Mouse (Mus musculus): ENCODE measurements at regions not wholly inside any gene's neighbourhood (a gene's known extent, or its start where the extent isn't known, plus 50 kb on each side); places are given as distances from the start of the nearest gene placed in this dataset.

GRCm38 (mm10) chr6:135524886-135525285 lies 162.5 kb downstream of the Emp1 start:
- no peak for DNase-seq (ENCODE audit: low spot score in 2 of 2)

GRCm38 (mm10) chr6:135525841-135526327 lies 163.5 kb downstream of the Emp1 start:
- no peak for DNase-seq (ENCODE audit: low spot score in 2 of 2)

GRCm38 (mm10) chr6:135526460-135527160 lies 164.3 kb downstream of the Emp1 start:
- peak; percentile 14 to 25 for DNase-seq (ENCODE audit: low spot score in 2 of 2)

DNA sequence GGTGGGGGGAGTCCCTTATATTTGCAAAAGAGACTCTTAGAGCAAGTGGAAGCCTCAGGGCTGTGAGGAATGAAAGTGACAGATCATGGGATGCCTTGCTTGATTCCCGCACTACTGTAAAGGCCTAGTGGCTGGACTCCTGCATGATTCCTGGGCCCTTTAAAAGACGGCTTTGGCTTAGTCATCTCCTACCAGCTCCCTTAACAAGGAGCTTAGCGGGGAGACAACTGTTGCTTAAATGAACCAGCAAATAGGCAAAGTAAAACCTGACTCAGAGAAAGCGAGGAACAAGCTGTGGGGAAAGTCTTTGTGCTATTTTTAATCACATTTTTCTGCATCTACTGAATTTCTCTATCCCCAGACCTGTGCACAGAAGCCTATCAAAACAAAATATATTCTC lies 165.5 kb downstream of the Emp1 start:
- DNase-seq (ENCODE audit: low spot score in 2 of 2): no peak

DNA sequence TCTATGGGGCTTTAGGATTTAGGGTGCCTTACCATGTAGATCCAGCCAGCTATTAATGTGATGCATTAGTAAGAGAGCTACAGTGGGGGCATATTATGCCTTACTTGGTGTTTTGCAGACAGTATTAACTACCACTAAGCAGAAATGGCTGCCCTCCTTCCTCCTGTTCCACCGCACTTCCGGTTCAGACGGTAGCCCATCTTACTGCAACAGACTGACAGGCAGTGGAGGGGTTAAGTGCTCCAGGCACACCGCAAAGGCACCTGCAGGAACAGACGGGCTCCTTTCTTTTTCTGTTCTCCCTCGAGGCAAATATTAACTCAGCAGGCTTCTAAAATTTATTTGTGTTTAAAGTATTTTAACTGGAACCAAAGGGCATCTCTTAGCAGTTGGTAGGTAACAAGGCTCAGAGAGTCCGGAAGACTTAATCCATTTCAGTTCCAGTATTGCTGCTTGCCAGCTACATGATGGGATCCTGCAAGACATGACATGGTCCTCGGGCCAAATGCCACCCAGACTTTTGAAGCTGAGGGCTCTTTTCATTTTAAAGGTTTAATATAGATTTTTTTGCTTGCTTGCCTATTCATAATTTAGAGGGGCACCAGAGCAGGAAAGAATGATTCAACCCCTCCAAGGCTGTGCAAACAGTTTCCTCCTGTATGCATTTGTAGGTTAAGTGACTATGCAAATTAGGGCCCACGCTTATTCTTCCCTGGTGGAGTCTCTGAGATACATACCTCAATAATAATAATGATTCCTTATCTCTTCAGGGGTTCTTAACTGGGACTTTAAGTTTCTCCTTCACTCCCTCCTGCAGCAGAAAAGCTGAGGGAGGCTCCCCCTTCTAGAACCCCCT lies 177.7 kb downstream of the Emp1 start:
- DNase-seq (ENCODE audit: low spot score in 2 of 2): no peak

DNA sequence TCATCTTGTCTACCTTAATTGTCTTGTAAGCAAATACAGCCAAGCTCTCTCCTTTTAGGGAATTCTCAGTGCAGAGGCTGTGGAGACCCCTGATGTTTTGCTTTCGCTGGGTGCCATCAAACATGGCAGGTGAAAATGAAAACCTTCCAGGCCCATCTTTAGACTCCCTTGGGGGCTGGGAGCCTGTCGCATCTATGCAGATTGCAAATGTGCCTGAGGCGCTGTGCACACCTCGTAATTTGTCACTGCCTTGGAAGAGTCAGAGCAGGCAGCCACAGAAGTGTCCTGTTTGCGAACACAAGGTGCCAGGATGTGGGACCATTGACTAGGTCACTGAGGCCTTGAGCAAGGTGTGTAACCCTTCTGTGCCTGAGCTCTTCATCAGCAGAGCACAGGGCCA lies 179.2 kb downstream of the Emp1 start:
- no peak for DNase-seq (ENCODE audit: low spot score in 2 of 2)

DNA sequence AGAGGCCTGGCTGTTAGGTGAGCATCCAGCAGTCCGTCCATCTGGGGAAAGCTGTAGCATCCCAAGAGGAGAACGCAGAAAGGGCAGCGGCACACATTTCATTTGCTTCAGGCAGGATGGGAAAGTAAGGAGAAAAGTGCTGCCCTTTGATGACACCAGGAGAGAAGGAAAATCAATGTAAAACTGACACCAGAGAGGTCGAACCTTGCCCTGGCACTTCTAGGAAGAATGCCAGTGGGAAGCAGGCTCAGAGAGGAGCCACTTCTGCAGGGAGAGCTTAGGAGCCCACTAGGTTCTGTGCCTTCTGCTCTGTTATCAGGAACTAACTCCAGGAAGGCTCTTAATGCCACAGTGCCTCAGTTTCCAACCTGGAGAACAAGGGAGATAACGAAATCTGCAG lies 180.0 kb downstream of the Emp1 start:
- DNase-seq (ENCODE audit: low spot score in 2 of 2): no peak

- no peak for DNase-seq (ENCODE audit: low spot score in 2 of 2)
These were observed 181.0 kb downstream of the Emp1 start for GRCm38 (mm10) chr6:135543390-135543789.

GRCm38 (mm10) chr6:135543863-135544262 lies 181.5 kb downstream of the Emp1 start:
- no peak for DNase-seq (ENCODE audit: low spot score in 2 of 2)

DNA sequence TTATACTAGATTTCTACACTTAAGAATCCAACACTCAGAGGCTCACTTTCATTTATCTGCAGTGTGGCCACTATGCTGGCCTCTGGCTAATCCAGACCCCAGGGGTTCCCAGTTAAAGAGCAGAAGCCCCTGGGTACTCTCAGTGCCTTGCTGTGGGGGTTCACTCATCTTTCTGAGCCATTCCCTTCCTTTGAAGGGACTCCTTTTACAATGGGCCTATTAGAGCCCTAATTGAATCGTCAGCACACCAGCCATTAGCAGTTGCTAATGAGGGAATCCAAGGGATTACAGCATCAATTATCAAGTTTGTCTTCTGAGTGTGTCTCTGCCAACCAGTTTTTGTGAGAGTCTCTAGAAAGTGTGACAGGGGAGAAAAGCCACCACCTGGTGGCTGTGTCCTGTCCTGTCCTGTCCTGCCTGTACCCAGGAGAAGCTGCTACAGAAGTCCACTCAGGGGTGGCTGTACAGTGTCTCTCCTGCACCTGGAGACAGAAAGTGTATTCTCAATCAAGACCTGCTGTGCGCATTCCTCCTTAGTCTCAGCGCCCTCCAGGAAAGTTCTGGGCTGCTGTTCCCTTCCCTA lies 188.1 kb downstream of the Emp1 start:
- no peak for DNase-seq (ENCODE audit: low spot score in 2 of 2)

DNA sequence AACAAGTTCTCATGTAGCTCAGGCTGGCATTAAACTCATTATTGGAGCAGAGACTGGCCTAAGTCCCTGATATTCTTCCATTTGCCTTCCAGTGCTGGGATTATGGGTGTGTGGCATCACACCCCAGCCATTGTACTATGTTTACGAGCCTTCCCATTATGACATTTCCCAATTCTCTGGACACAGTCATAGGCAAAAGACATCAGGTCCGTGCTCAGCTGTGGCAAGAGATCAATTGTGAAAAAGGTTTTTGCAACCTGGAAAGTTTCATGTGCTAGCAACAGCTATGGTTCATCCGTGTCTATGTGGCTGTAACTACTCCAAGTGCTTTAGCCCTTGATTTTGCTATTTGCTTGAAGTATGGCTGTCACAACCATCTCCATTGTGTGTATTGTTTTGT lies 190.1 kb downstream of the Emp1 start:
- DNase-seq (ENCODE audit: low spot score in 2 of 2): no peak

DNA sequence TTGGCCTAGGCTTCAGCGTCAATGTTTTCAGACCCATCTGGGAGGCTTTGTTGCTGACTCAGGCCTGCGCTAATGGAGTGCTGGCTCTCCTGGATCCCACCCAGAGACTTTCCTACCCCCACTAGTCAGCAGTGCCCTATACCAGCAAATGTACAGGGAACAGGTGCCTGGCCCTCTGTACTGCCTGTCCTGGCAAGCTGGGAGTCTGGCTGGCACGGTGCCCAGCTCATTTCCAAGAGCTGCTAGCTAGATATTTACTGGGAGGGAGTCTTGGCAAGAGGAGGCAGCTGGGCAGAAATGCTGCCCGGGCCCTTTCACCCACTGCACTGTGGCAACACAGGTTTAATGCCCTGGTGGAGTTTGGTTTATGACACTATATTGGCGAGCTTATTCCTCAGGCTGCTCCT lies 197.2 kb downstream of the Emp1 start:
- DNase-seq (ENCODE audit: low spot score in 2 of 2): peak; percentile 68 to 83

DNA sequence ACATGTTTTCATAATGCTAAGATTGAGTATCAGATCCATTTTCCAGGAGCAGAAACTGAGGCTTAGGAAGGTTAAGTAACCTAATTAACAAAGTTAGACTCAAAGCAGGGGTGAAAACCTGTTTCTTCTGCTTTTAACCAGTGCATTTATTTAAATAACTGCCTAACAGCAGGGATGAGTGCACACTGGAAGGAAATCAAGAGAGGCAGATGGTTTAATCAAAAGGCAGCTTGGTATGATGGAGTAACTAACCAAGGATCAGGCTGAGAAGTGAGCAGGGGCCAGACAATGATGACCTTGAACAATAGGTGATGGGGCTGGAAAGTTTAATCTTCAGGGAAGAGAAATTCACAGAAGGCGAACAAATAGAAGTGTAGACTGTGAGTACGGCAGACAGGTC lies 199.9 kb downstream of the Emp1 start:
- DNase-seq (ENCODE audit: low spot score in 2 of 2): no peak

- no peak for DNase-seq (ENCODE audit: low spot score in 2 of 2)
These were observed 201.4 kb downstream of the Emp1 start for GRCm38 (mm10) chr6:135563766-135564165.

DNA sequence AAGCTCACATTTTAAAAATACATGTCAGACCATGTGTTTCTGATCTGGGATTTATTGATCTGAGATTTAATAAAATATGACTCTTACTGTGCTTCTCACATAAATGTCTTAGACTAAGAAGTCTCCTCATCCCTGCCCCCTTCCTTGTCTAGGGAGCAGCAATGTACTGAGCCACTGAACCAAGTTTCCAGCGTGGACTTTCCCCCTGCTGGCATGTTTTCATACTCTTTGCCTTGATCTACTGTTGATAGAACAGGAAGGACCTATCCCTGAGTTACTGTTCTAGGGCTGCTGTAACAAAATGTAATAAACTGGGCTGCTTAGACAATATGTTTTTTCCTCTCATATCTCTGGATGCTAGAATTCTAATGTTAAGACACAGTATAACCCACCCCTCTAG lies 206.7 kb downstream of the Emp1 start:
- no peak for DNase-seq (ENCODE audit: low spot score in 2 of 2)

DNA sequence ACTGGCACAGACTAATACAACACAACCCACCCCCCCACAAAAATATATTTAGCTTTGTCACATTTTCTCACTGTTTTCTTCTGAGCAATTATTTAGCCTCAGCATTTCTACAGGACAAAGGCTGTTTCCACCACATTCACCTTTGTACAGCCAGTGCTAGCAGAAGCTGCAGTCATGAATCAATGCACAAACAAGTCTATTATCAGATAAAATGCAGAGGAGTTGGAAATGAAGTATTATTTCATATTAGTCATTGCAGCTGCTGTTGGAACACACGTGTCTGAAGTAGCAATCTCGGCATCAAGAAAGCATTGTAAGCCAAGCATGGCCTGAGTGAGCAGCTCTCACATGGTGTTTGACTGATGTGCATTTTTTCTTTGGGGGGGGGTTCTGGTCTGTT lies 212.9 kb downstream of the Emp1 start:
- no peak for DNase-seq (ENCODE audit: low spot score in 2 of 2)

DNA sequence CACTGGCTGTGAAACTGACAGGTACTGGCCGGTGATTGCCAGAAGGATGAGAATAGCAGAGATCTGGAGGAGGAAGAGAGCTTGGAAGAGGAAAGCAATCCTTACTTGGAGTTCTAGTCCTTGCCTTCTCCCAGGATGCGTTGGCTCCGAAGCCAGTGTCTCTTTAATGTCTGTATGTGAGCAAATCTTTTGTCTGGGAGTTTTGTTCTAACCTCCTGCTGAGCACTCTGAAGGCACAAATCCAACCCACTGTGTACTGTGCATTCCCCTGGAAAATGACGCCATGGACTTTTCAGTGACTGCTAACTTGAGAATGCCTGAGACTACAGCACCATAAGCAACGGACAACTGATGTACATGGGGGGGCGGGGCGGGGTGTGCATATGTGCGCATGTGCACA lies 216.4 kb downstream of the Emp1 start:
- DNase-seq (ENCODE audit: low spot score in 2 of 2): no peak

- no peak for DNase-seq (ENCODE audit: low spot score in 2 of 2)
These were observed 220.2 kb downstream of the Emp1 start for GRCm38 (mm10) chr6:135582567-135582966.

DNA sequence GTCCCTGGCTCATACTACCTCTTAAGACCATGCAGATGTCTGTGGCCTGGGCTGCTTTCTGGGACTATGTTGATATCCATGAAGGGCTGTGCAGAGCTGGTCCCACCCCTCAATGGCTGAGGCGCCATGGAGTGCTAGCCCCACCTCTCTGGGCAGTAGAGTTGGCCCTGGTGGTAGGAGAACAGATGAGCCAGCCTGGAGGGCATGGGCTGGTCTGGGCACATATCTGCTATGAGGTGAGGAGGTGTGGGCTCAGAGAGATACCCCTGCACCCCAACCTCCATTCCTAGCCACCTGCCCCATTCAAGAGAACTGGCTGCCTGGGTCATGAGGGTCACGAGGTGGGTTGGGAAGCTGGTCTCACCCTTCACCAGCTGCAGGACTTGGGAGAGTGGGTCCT lies 222.4 kb downstream of the Emp1 start:
- DNase-seq (ENCODE audit: low spot score in 2 of 2): no peak

GRCm38 (mm10) chr6:135590084-135590483 lies 227.7 kb downstream of the Emp1 start:
- no peak for DNase-seq (ENCODE audit: low spot score in 2 of 2)

GRCm38 (mm10) chr6:135591085-135591484 lies 228.7 kb downstream of the Emp1 start:
- DNase-seq (ENCODE audit: low spot score in 2 of 2): no peak

DNA sequence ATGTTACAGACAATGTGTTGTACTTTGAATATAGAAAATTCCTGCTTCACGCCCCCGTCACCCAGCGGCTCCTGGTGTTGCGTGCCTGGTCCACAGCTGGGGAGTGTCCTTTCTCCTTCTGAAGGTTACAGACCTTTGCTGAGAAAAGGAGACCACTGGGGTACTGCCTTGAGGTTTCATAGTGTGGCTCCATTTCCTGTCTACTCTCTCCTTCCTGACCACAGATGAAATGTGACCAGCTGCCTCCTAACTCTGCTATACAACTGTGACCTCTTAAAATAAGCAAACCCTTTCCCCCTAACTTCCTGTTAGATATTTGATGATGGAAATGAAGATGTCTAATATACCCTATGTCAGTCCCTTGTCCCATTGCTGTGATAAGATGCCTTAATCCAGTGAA lies 234.0 kb downstream of the Emp1 start:
- no peak for DNase-seq (ENCODE audit: low spot score in 2 of 2)

All from heart, adult 9 months (tissue).